Mouse (Mus musculus) spleen, postnatal 4 days (tissue): ENCODE measurements around the gene Ly6g5b.

Experiments used
- DNase-seq, 2 experiments: peaks; one replicate each; pipeline ENCODE4 v3.0.0; 2022; ENCODE audit warnings: low spot score in 2 of 2

Ly6g5b gene

GRCm38 (mm10) chr17:35080248-35080647 is 35.0 kb downstream of the Ly6g5b start:
- no peak for DNase-seq

GRCm38 (mm10) chr17:35079778-35080177 is 35.5 kb downstream of the Ly6g5b start:
- peak in 1 of 2 experiments; percentile 41 for DNase-seq

GRCm38 (mm10) chr17:35077786-35078233 is 37.4 kb downstream of the Ly6g5b start, which contains the start of gene Ly6g6d:
Ly6g6d (minus strand) TSS chr17:35078065.
- DNase-seq: no peak

GRCm38 (mm10) chr17:35077285-35077684 is 37.9 kb downstream of the Ly6g5b start:
- DNase-seq: no peak

- no peak for DNase-seq
These were observed 38.6 kb downstream of the Ly6g5b start, which contains the start of gene Ly6g6e for GRCm38 (mm10) chr17:35076507-35077176. Ly6g6e (plus strand) TSS chr17:35076902.

- DNase-seq: no peak
These were observed 41.1 kb downstream of the Ly6g5b start for GRCm38 (mm10) chr17:35074097-35074496.

- DNase-seq: no peak
These were observed 43.8 kb downstream of the Ly6g5b start for GRCm38 (mm10) chr17:35071454-35071853.

GRCm38 (mm10) chr17:35070556-35071229 is 44.5 kb downstream of the Ly6g5b start:
- no peak for DNase-seq

- no peak for DNase-seq
These were observed 46.9 kb downstream of the Ly6g5b start for GRCm38 (mm10) chr17:35068213-35068914.

GRCm38 (mm10) chr17:35066084-35066483 is 49.1 kb downstream of the Ly6g5b start, which contains the start of gene Mpig6b:
Mpig6b (minus strand) TSS chr17:35066184.
- no peak for DNase-seq

GRCm38 (mm10) chr17:35064951-35065947 is 50.0 kb downstream of the Ly6g5b start, which contains the start of gene Ly6g6c:
Ly6g6c (plus strand) TSS chr17:35065388.
- DNase-seq: peak in 1 of 2 experiments; percentile 37

- no peak for DNase-seq
These were observed 50.8 kb downstream of the Ly6g5b start for GRCm38 (mm10) chr17:35064378-35064877.
